Mouse (Mus musculus) spleen, adult 2 months (tissue): Measurements from ENCODE around the gene Gm9837.

Experiments used
- CTCF ChIP-seq: fragments of 200-500 bp; IDR thresholded peaks from 2 replicates; pipeline ENCODE4 v1.5.1; 2011; ENCODE audit warnings: mild to moderate bottlenecking, inconsistent platforms; ENCODE audit not compliant: insufficient read depth, insufficient read length, insufficient replicate concordance; ENCODE audit errors: extremely low read depth
- POLR2A ChIP-seq: fragments of 200-500 bp; IDR thresholded peaks from 2 replicates; pipeline ENCODE4 v1.6.1; 2011; ENCODE audit warnings: low read depth, low read length, inconsistent platforms

DNA sequence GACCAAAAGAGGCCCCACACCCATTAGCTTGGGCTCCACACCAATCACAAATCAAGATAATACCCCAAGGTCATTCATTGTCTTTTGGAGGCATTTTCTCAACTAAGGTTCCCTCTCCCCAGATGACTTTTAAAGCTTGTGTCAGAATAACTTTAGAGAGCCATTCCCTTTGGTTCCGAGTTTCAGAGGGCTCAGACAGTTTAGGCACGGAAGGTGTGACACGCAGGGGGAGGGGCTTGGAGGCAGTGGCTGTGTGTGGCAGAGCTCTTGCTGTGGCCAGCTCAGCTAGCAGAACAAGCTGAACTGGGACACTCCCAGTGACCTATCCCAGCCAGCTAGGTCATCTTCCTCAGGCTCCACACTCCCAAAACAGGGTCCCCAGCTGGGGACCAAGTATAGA is 38.3 kb upstream of the Gm9837 start:
- TF ChIP-seq CTCF (no peak), POLR2A (no peak)
